Mouse (Mus musculus) liver, embryonic 15.5 days (tissue): ENCODE data around the gene Ncaph2. TPM values are rescaled to one million over a fixed set of nuclear protein-coding genes. Genes with fewer than 3 reads are reported as not detected.

ENCODE experiments used
- ATAC-seq: fragments of 200-750 bp; cut with Nextera tagmentation; 2 replicates; pipeline ENCODE4 v1.8.0; 2017; ENCODE audit warnings: moderate number of reproducible peaks, mild to moderate bottlenecking, moderate library complexity; ENCODE audit not compliant: insufficient read depth
- H3K27ac ChIP-seq: fragments of 300-500 bp; sonication (generic); replicated peaks from 2 replicates; pipeline ENCODE4 v1.5.1; 2015; ENCODE audit warnings: mild to moderate bottlenecking, inconsistent platforms
- H3K27me3 ChIP-seq: fragments of 300-500 bp; sonication (generic); 2 replicates; pipeline ENCODE4 v1.6.1; 2015; ENCODE audit warnings: mild to moderate bottlenecking, inconsistent platforms
- H3K36me3 ChIP-seq: fragments of 300-500 bp; sonication (generic); replicated peaks from 2 replicates; pipeline ENCODE4 v1.6.1; 2015; ENCODE audit warnings: moderate library complexity, mild to moderate bottlenecking, inconsistent platforms
- H3K4me1 ChIP-seq: fragments of 300-500 bp; sonication (generic); replicated peaks from 2 replicates; pipeline ENCODE4 v1.6.1; 2015; ENCODE audit warnings: inconsistent platforms
- H3K4me2 ChIP-seq: fragments of 300-500 bp; sonication (generic); 2 replicates; pipeline ENCODE4 v1.6.1; 2015; ENCODE audit warnings: moderate library complexity, mild to moderate bottlenecking, inconsistent platforms
- H3K4me3 ChIP-seq: fragments of 300-500 bp; sonication (generic); replicated peaks from 2 replicates; pipeline ENCODE4 v1.5.1; 2015; ENCODE audit warnings: mild to moderate bottlenecking, inconsistent platforms
- H3K9ac ChIP-seq: fragments of 300-500 bp; sonication (generic); 2 replicates; pipeline ENCODE4 v1.6.1; 2015; ENCODE audit warnings: moderate library complexity, mild to moderate bottlenecking, inconsistent platforms
- H3K9me3 ChIP-seq: fragments of 300-500 bp; sonication (generic); replicated peaks from 2 replicates; pipeline ENCODE4 v1.6.1; 2016; ENCODE audit warnings: inconsistent platforms
- whole genome bisulfite sequencing: fragments of 180-500 bp; shearing (Covaris S2); methylation state at CpG from one replicate; pipeline ENCODE4 v1.1.7; 2015; ENCODE audit warnings: mixed read lengths; ENCODE audit not compliant: insufficient replicate concordance; 5-methylcytosine and 5-hydroxymethylcytosine counted together
- polyA plus RNA-seq: library from polyadenylated mRNA; unstranded; fragments of >200 nt; fragmentation: Nextera tagmentation; extraction: Ambion mirVana; gene quantifications from 2 replicates; pipeline ENCODE4 v1.2.1, GENCODE M21; 2015

Ncaph2 gene
- polyA plus RNA-seq, 1 experiment from 2014 or later: 110 TPM

GRCm38 (mm10) chr15:89384617-89385016, 29.1 kb downstream of the Ncaph2 start, which contains the start of gene Klhdc7b:
Gene Klhdc7b, plus strand, starts transcription at chr15:89384917.
- Histone ChIP-seq H3K9ac (no peak within 1 kb of the TSS), H3K27me3 (peaks cover 21% of the 10 kb centered on the region), H3K4me1 (peaks cover 2% of the 10 kb centered on the region), H3K9me3 (no peaks in the 10 kb centered on the region), H3K4me3 (no peak within 1 kb of the TSS), H3K36me3 (no peaks in the 10 kb centered on the region), H3K27ac (no peak within 1 kb of the TSS), H3K4me2 (no peak within 1 kb of the TSS)
- 75% methylated on average over 7 of the region's 7 CpGs for WGBS
- no peak; the same call in 1 of the 2 replicates for ATAC-seq

- no peak for ATAC-seq
- H3K9me3 ChIP-seq: no peaks in the 10 kb centered on the region
- no peaks in the 10 kb centered on the region for H3K4me1 ChIP-seq
- no peak overlapping the region for H3K4me2 ChIP-seq
- WGBS: 34% methylated on average over 12 of the region's 12 CpGs
- no peak overlapping the region for H3K4me3 ChIP-seq
- H3K36me3 ChIP-seq: no peaks in the 10 kb centered on the region
- H3K27ac ChIP-seq: no peak overlapping the region
- H3K9ac ChIP-seq: no peak overlapping the region
- 0 out of 2 replicates have a peak, but pooled peaks cover 10% of the 10 kb centered on the region for H3K27me3 ChIP-seq
Observed at GRCm38 (mm10) chr15:89387127-89387526, 31.6 kb downstream of the Ncaph2 start.

GRCm38 (mm10) chr15:89390081-89390480, 34.6 kb downstream of the Ncaph2 start:
- Histone ChIP-seq H3K4me1 (no peaks in the 10 kb centered on the region), H3K9me3 (no peaks in the 10 kb centered on the region), H3K4me2 (no peak overlapping the region), H3K27ac (no peak overlapping the region), H3K36me3 (no peaks in the 10 kb centered on the region), H3K4me3 (no peak overlapping the region), H3K9ac (no peak overlapping the region), H3K27me3 (0 out of 2 replicates have a peak, but pooled peaks cover 2% of the 10 kb centered on the region)
- no peak for ATAC-seq
- 80% methylated on average over 10 of the region's 10 CpGs for WGBS

- H3K4me1 ChIP-seq: no peaks in the 10 kb centered on the region
- H3K36me3 ChIP-seq: no peaks in the 10 kb centered on the region
- H3K27me3 ChIP-seq: no peaks in the 10 kb centered on the region
- peak; percentile 44; the same call in 1 of the 2 replicates for ATAC-seq
- no peak overlapping the region for H3K9ac ChIP-seq
- H3K27ac ChIP-seq: no peak overlapping the region
- H3K4me2 ChIP-seq: no peak overlapping the region
- H3K9me3 ChIP-seq: no peaks in the 10 kb centered on the region
- no peak overlapping the region for H3K4me3 ChIP-seq
- 62% methylated on average over 4 of the region's 4 CpGs for WGBS
Observed at GRCm38 (mm10) chr15:89396883-89397282, 41.4 kb downstream of the Ncaph2 start.

GRCm38 (mm10) chr15:89398146-89398545, 42.6 kb downstream of the Ncaph2 start:
- Histone ChIP-seq H3K4me2 (no peak overlapping the region), H3K4me3 (no peak overlapping the region), H3K9me3 (no peaks in the 10 kb centered on the region), H3K36me3 (no peaks in the 10 kb centered on the region), H3K27ac (no peak overlapping the region), H3K4me1 (no peaks in the 10 kb centered on the region), H3K9ac (no peak overlapping the region), H3K27me3 (no peaks in the 10 kb centered on the region)
- ATAC-seq: no peak
- 43% methylated on average over 2 of the region's 2 CpGs for WGBS

- no peaks in the 10 kb centered on the region for H3K27me3 ChIP-seq
- WGBS: 6% methylated on average over 1 of the region's 1 CpGs
- H3K9me3 ChIP-seq: no peaks in the 10 kb centered on the region
- H3K36me3 ChIP-seq: no peaks in the 10 kb centered on the region
- no peak overlapping the region for H3K9ac ChIP-seq
- H3K27ac ChIP-seq: no peak overlapping the region
- no peak for ATAC-seq
- H3K4me3 ChIP-seq: no peak overlapping the region
- H3K4me1 ChIP-seq: no peaks in the 10 kb centered on the region
- no peak overlapping the region for H3K4me2 ChIP-seq
Observed at GRCm38 (mm10) chr15:89399716-89400115, 44.2 kb downstream of the Ncaph2 start.

GRCm38 (mm10) chr15:89402471-89402870, 47.0 kb downstream of the Ncaph2 start:
- H3K9me3 ChIP-seq: no peaks in the 10 kb centered on the region
- H3K27me3 ChIP-seq: no peaks in the 10 kb centered on the region
- no peak overlapping the region for H3K4me2 ChIP-seq
- WGBS: 74% methylated on average over 1 of the region's 1 CpGs
- H3K27ac ChIP-seq: no peak overlapping the region
- no peaks in the 10 kb centered on the region for H3K4me1 ChIP-seq
- H3K4me3 ChIP-seq: no peak overlapping the region
- no peak for ATAC-seq
- no peak overlapping the region for H3K9ac ChIP-seq
- H3K36me3 ChIP-seq: no peaks in the 10 kb centered on the region

GRCm38 (mm10) chr15:89404831-89405623, 49.5 kb downstream of the Ncaph2 start:
- no peaks in the 10 kb centered on the region for H3K9me3 ChIP-seq
- no peak for ATAC-seq
- H3K36me3 ChIP-seq: no peaks in the 10 kb centered on the region
- WGBS: 61% methylated on average over 10 of the region's 10 CpGs
- no peak overlapping the region for H3K9ac ChIP-seq
- H3K4me1 ChIP-seq: no peaks in the 10 kb centered on the region
- H3K4me2 ChIP-seq: no peak overlapping the region
- no peak overlapping the region for H3K4me3 ChIP-seq
- no peaks in the 10 kb centered on the region for H3K27me3 ChIP-seq
- H3K27ac ChIP-seq: no peak overlapping the region

GRCm38 (mm10) chr15:89406691-89407090, 51.2 kb downstream of the Ncaph2 start:
- no peak overlapping the region for H3K27ac ChIP-seq
- H3K36me3 ChIP-seq: no peaks in the 10 kb centered on the region
- ATAC-seq: no peak
- H3K4me2 ChIP-seq: no peak overlapping the region
- H3K4me1 ChIP-seq: no peaks in the 10 kb centered on the region
- no peak overlapping the region for H3K9ac ChIP-seq
- no peak overlapping the region for H3K4me3 ChIP-seq
- H3K27me3 ChIP-seq: no peaks in the 10 kb centered on the region
- H3K9me3 ChIP-seq: no peaks in the 10 kb centered on the region

- Histone ChIP-seq H3K36me3 (no peaks in the 10 kb centered on the region), H3K4me2 (no peak within 1 kb of the TSS), H3K9me3 (no peaks in the 10 kb centered on the region), H3K9ac (no peak within 1 kb of the TSS), H3K4me1 (no peaks in the 10 kb centered on the region), H3K4me3 (no peak within 1 kb of the TSS), H3K27ac (no peak within 1 kb of the TSS), H3K27me3 (no peaks in the 10 kb centered on the region)
- ATAC-seq: no peak
- WGBS: 76% methylated on average over 24 of the region's 24 CpGs
Observed at GRCm38 (mm10) chr15:89410118-89410517, 54.6 kb downstream of the Ncaph2 start, which contains the start of gene Syce3. Gene Syce3, minus strand, starts transcription at chr15:89410503.

GRCm38 (mm10) chr15:89415282-89415681, 59.8 kb downstream of the Ncaph2 start:
- H3K4me2 ChIP-seq: no peak overlapping the region
- ATAC-seq: no peak
- H3K9me3 ChIP-seq: no peaks in the 10 kb centered on the region
- whole genome bisulfite sequencing: 76% methylated on average over 8 of the region's 8 CpGs
- H3K9ac ChIP-seq: no peak overlapping the region
- 0 out of 2 replicates have a peak, but pooled peaks cover 16% of the 10 kb centered on the region for H3K36me3 ChIP-seq
- no peaks in the 10 kb centered on the region for H3K27me3 ChIP-seq
- no peak overlapping the region for H3K4me3 ChIP-seq
- no peak overlapping the region for H3K27ac ChIP-seq
- no peaks in the 10 kb centered on the region for H3K4me1 ChIP-seq
